Comparison of ENCODE assay signal across 23 mouse cellular contexts in genomic region chr17:74363592-74363991, GRCm38 (mm10). TPM values are rescaled to one million over a fixed set of nuclear protein-coding genes. Genes with fewer than 3 reads are reported as not detected.
DNase-seq lines count a peak whose midpoint lies in the region; ATAC-seq lines count a peak whose summit lies in the region.
"Had no signal": no experiment of that assay in that cellular context is flagged by ENCODE, and none has a peak within 500 bp of the region (broad histone marks: within the 10 kb centered on the region; RNA-seq: fewer than 3 reads in every experiment).

No protein-coding gene starts in this region.

- no peak for ATAC-seq in CD4-positive, CD25-positive, alpha-beta regulatory T cell, adult 4 months
- peak; percentile 60; the same call in 1 of the 2 replicates for ATAC-seq in common myeloid progenitor, adult 5-6 weeks (replicated peaks; ENCODE audit: low read depth, poor library complexity, severe bottlenecking)
- ATAC-seq in megakaryocyte progenitor cell, adult 5-6 weeks (replicated peaks; ENCODE audit: poor library complexity): peak; percentile 79
- ATAC-seq: forebrain, embryonic 13.5 days; forebrain, embryonic 16.5 days; hindbrain, postnatal 0 days; Patski had no signal

- DNase-seq in CD4-positive, CD25-positive, alpha-beta regulatory T cell, adult 2 months (ENCODE audit: low read depth, low spot score): peak; percentile 12
- peak; percentile 16 for DNase-seq in 3T3-L1 (ENCODE audit: low read depth, low spot score)
- no peak for DNase-seq in ovary, postnatal 36 days (ENCODE audit: low spot score)
- DNase-seq in kidney, adult 11 months: no peak
- DNase-seq in c-Kit-positive CD71-positive TER-119-positive erythroid progenitor cells, embryonic 14.5 days (ENCODE audit: low spot score): no peak
- DNase-seq: adrenal gland, adult 2 months; adrenal gland, postnatal 14 days; B cell, adult 2 months; cerebellum, adult 11-12 months; cerebellum, adult 8-10 months; cerebellum, postnatal 10 days; cerebellum, postnatal 36 days; gastrocnemius, postnatal 10 days; gastrocnemius, postnatal 36 days; heart, postnatal 10 days; heart, postnatal 36 days had no signal

RNA-seq across cellular contexts. Expression of gene Spast, which starts 24.8 kb away (rescaled TPM):
- 10 to 100 TPM in 1 of 2 experiments, 1 to 10 TPM in 1; 6.9 to 10.9 TPM for polyA plus RNA-seq in CD4-positive, CD25-positive, alpha-beta regulatory T cell, adult 4 months (2017; shearing (Covaris generic))
- total RNA-seq in common myeloid progenitor, adult 5-6 weeks (2017): 54.4 and 55.8 TPM in 2 replicates
- 37.6 and 40.7 TPM in 2 replicates for total RNA-seq in megakaryocyte progenitor cell, adult 5-6 weeks (2015)
- 49.5 and 60.2 TPM in 2 replicates for total RNA-seq in megakaryocyte progenitor cell, adult 5-6 weeks (2017)

RNA-seq across cellular contexts. Expression of gene Slc30a6, which starts 31.8 kb away (rescaled TPM):
- 10 to 100 TPM; 24.3 to 37.3 TPM for polyA plus RNA-seq in CD4-positive, CD25-positive, alpha-beta regulatory T cell, adult 4 months (2017; shearing (Covaris generic))
- 9.1 and 13.8 TPM in 2 replicates for total RNA-seq in common myeloid progenitor, adult 5-6 weeks (2017)
- total RNA-seq in megakaryocyte progenitor cell, adult 5-6 weeks (2015): 20.2 and 26.4 TPM in 2 replicates
- total RNA-seq in megakaryocyte progenitor cell, adult 5-6 weeks (2017): 14.8 and 19.6 TPM in 2 replicates

RNA-seq across cellular contexts. Expression of gene Dpy30, which starts 39.8 kb away (rescaled TPM):
- polyA plus RNA-seq in CD4-positive, CD25-positive, alpha-beta regulatory T cell, adult 4 months (2017; shearing (Covaris generic)): 100 to 1,000 TPM; 134 to 146 TPM
- 107 and 148 TPM in 2 replicates for total RNA-seq in common myeloid progenitor, adult 5-6 weeks (2017)
- 253 TPM in 2 replicates for total RNA-seq in megakaryocyte progenitor cell, adult 5-6 weeks (2015)
- 200 and 202 TPM in 2 replicates for total RNA-seq in megakaryocyte progenitor cell, adult 5-6 weeks (2017)

Comparison
In these comparisons a context has a peak if more than half of its experiments do, and no peak if none do; other contexts are left out.
1. DNase-seq: peak in CD4-positive, CD25-positive, alpha-beta regulatory T cell, adult 2 months (single experiment) and 3T3-L1 (single experiment); none in ovary, postnatal 36 days (single experiment), kidney, adult 11 months (single experiment) and c-Kit-positive CD71-positive TER-119-positive erythroid progenitor cells, embryonic 14.5 days (single experiment).